Mouse (Mus musculus): ENCODE results near the gene Fam19a1. TPM values are rescaled to one million over a fixed set of nuclear protein-coding genes. Genes with fewer than 3 reads are reported as not detected.

Fam19a1 gene
- polyA plus RNA-seq, 1 experiment: not detected

- 63% methylated on average over 3 of the region's 3 CpGs for WGBS
- H3K27ac ChIP-seq (ENCODE audit: insufficient read depth, low read length): no peak overlapping the region
- H3K36me3 ChIP-seq (ENCODE audit: control insufficient read depth, insufficient read depth, low read length): no peaks in the 10 kb centered on the region
- TF ChIP-seq CTCF (IDR thresholded peaks at IDR 0.05; ENCODE audit: extremely low read depth, insufficient read depth, insufficient read length, insufficient replicate concordance) (no peak), POLR2A (IDR thresholded peaks at IDR 0.05; ENCODE audit: low read depth, low read length) (no peak)
- no peaks in the 10 kb centered on the region; the same call in 1 of the 2 replicates for H3K27me3 ChIP-seq (ENCODE audit: control insufficient read depth, insufficient read depth, low read length)
- no peaks in the 10 kb centered on the region for H3K4me1 ChIP-seq (ENCODE audit: control insufficient read depth, insufficient read depth, insufficient read length)
- H3K4me3 ChIP-seq (ENCODE audit: extremely low read depth, insufficient read depth, insufficient read length): no peak overlapping the region
- no peak for DNase-seq (ENCODE audit: low read depth in 1 of 2, low spot score in 2 of 2)
Observed at GRCm38 (mm10) chr6:96544832-96545231, 431.9 kb downstream of the Fam19a1 start.

GRCm38 (mm10) chr6:96550431-96550830, 437.5 kb downstream of the Fam19a1 start:
- H3K27me3 ChIP-seq (ENCODE audit: control insufficient read depth, insufficient read depth, low read length): no peaks in the 10 kb centered on the region
- H3K36me3 ChIP-seq (ENCODE audit: control insufficient read depth, insufficient read depth, low read length): no peaks in the 10 kb centered on the region
- 87% methylated on average over 4 of the region's 4 CpGs for WGBS
- TF ChIP-seq CTCF (IDR thresholded peaks at IDR 0.05; ENCODE audit: extremely low read depth, insufficient read depth, insufficient read length, insufficient replicate concordance): no peak
- no peak for TF ChIP-seq POLR2A (IDR thresholded peaks at IDR 0.05; ENCODE audit: low read depth, low read length)
- no peak overlapping the region for H3K4me3 ChIP-seq (ENCODE audit: extremely low read depth, insufficient read depth, insufficient read length)
- H3K4me1 ChIP-seq (ENCODE audit: control insufficient read depth, insufficient read depth, insufficient read length): no peaks in the 10 kb centered on the region
- H3K27ac ChIP-seq (ENCODE audit: insufficient read depth, low read length): no peak overlapping the region
- DNase-seq (ENCODE audit: low read depth in 1 of 2, low spot score in 2 of 2): no peak

- no peak overlapping the region for H3K4me3 ChIP-seq (ENCODE audit: extremely low read depth, insufficient read depth, insufficient read length)
- H3K4me1 ChIP-seq (ENCODE audit: control insufficient read depth, insufficient read depth, insufficient read length): no peaks in the 10 kb centered on the region
- no peak overlapping the region for H3K27ac ChIP-seq (ENCODE audit: insufficient read depth, low read length)
- H3K36me3 ChIP-seq (ENCODE audit: control insufficient read depth, insufficient read depth, low read length): no peaks in the 10 kb centered on the region
- H3K27me3 ChIP-seq (ENCODE audit: control insufficient read depth, insufficient read depth, low read length): no peaks in the 10 kb centered on the region
- no peak for TF ChIP-seq POLR2A (IDR thresholded peaks at IDR 0.05; ENCODE audit: low read depth, low read length)
- no peak for TF ChIP-seq CTCF (IDR thresholded peaks at IDR 0.05; ENCODE audit: extremely low read depth, insufficient read depth, insufficient read length, insufficient replicate concordance)
- 51% methylated on average over 5 of the region's 5 CpGs for WGBS
- no peak for DNase-seq (ENCODE audit: low read depth in 1 of 2, low spot score in 2 of 2)
Observed at GRCm38 (mm10) chr6:96578649-96579048, 465.7 kb downstream of the Fam19a1 start.

- Histone ChIP-seq H3K36me3 (ENCODE audit: control insufficient read depth, insufficient read depth, low read length) (no peaks in the 10 kb centered on the region), H3K4me3 (ENCODE audit: extremely low read depth, insufficient read depth, insufficient read length) (no peak overlapping the region), H3K4me1 (ENCODE audit: control insufficient read depth, insufficient read depth, insufficient read length) (no peaks in the 10 kb centered on the region), H3K27ac (ENCODE audit: insufficient read depth, low read length) (no peak overlapping the region), H3K27me3 (ENCODE audit: control insufficient read depth, insufficient read depth, low read length) (no peaks in the 10 kb centered on the region)
- DNase-seq (ENCODE audit: low read depth in 1 of 2, low spot score in 2 of 2): no peak
- TF ChIP-seq CTCF (IDR thresholded peaks at IDR 0.05; ENCODE audit: extremely low read depth, insufficient read depth, insufficient read length, insufficient replicate concordance) (no peak), POLR2A (IDR thresholded peaks at IDR 0.05; ENCODE audit: low read depth, low read length) (no peak)
- 86% methylated on average over 4 of the region's 4 CpGs for whole genome bisulfite sequencing
Observed at GRCm38 (mm10) chr6:96580726-96581125, 467.8 kb downstream of the Fam19a1 start.

GRCm38 (mm10) chr6:96581187-96581586, 468.2 kb downstream of the Fam19a1 start:
- no peaks in the 10 kb centered on the region for H3K36me3 ChIP-seq (ENCODE audit: control insufficient read depth, insufficient read depth, low read length)
- no peak for DNase-seq (ENCODE audit: low read depth in 1 of 2, low spot score in 2 of 2)
- H3K4me3 ChIP-seq (ENCODE audit: extremely low read depth, insufficient read depth, insufficient read length): no peak overlapping the region
- no peak overlapping the region for H3K27ac ChIP-seq (ENCODE audit: insufficient read depth, low read length)
- H3K4me1 ChIP-seq (ENCODE audit: control insufficient read depth, insufficient read depth, insufficient read length): no peaks in the 10 kb centered on the region
- no peak for TF ChIP-seq CTCF (IDR thresholded peaks at IDR 0.05; ENCODE audit: extremely low read depth, insufficient read depth, insufficient read length, insufficient replicate concordance)
- TF ChIP-seq POLR2A (IDR thresholded peaks at IDR 0.05; ENCODE audit: low read depth, low read length): no peak
- H3K27me3 ChIP-seq (ENCODE audit: control insufficient read depth, insufficient read depth, low read length): no peaks in the 10 kb centered on the region
- 89% methylated on average over 3 of the region's 3 CpGs for WGBS

GRCm38 (mm10) chr6:96587427-96587826, 474.5 kb downstream of the Fam19a1 start:
- no peak for DNase-seq (ENCODE audit: low read depth in 1 of 2, low spot score in 2 of 2)
- Histone ChIP-seq H3K4me1 (ENCODE audit: control insufficient read depth, insufficient read depth, insufficient read length) (no peaks in the 10 kb centered on the region), H3K27me3 (ENCODE audit: control insufficient read depth, insufficient read depth, low read length) (no peaks in the 10 kb centered on the region), H3K36me3 (ENCODE audit: control insufficient read depth, insufficient read depth, low read length) (no peaks in the 10 kb centered on the region), H3K27ac (ENCODE audit: insufficient read depth, low read length) (no peak overlapping the region), H3K4me3 (ENCODE audit: extremely low read depth, insufficient read depth, insufficient read length) (no peak overlapping the region)
- WGBS: 87% methylated on average over 4 of the region's 4 CpGs
- TF ChIP-seq POLR2A (IDR thresholded peaks at IDR 0.05; ENCODE audit: low read depth, low read length) (no peak), CTCF (IDR thresholded peaks at IDR 0.05; ENCODE audit: extremely low read depth, insufficient read depth, insufficient read length, insufficient replicate concordance) (no peak)

GRCm38 (mm10) chr6:96593031-96593430, 480.1 kb downstream of the Fam19a1 start:
- Histone ChIP-seq H3K27me3 (ENCODE audit: control insufficient read depth, insufficient read depth, low read length) (no peaks in the 10 kb centered on the region), H3K4me1 (ENCODE audit: control insufficient read depth, insufficient read depth, insufficient read length) (no peaks in the 10 kb centered on the region), H3K4me3 (ENCODE audit: extremely low read depth, insufficient read depth, insufficient read length) (no peak overlapping the region), H3K36me3 (ENCODE audit: control insufficient read depth, insufficient read depth, low read length) (no peaks in the 10 kb centered on the region), H3K27ac (ENCODE audit: insufficient read depth, low read length) (no peak overlapping the region)
- TF ChIP-seq POLR2A (IDR thresholded peaks at IDR 0.05; ENCODE audit: low read depth, low read length) (no peak), CTCF (IDR thresholded peaks at IDR 0.05; ENCODE audit: extremely low read depth, insufficient read depth, insufficient read length, insufficient replicate concordance) (no peak)
- no peak for DNase-seq (ENCODE audit: low read depth in 1 of 2, low spot score in 2 of 2)
- 68% methylated on average over 1 of the region's 1 CpGs for WGBS
